Mouse (Mus musculus) stomach, postnatal 0 days (tissue): ENCODE measurements at regions not wholly inside any gene's neighbourhood (a gene's known extent, or its start where the extent isn't known, plus 50 kb on each side); places are given as distances from the start of the nearest gene placed in this dataset.

Experiments
- ATAC-seq: fragments of 200-750 bp; cut with Nextera tagmentation; 2 replicates; pipeline ENCODE4 v1.8.0; 2017; ENCODE audit not compliant: low FRiP score, low TSS enrichment
- DNase-seq: peaks from one replicate; pipeline ENCODE4 v3.0.0-alpha.2; 2016; ENCODE audit warnings: low spot score
- H3K27ac ChIP-seq: fragments of 300-500 bp; sonication (generic); replicated peaks from 2 replicates; pipeline ENCODE4 v1.5.1; 2014; ENCODE audit warnings: mild to moderate bottlenecking, control low read depth
- H3K27me3 ChIP-seq: fragments of 300-500 bp; sonication (generic); 2 replicates; pipeline ENCODE4 v1.6.1; 2014; ENCODE audit warnings: low read length; ENCODE audit not compliant: control insufficient read depth, insufficient read depth
- H3K36me3 ChIP-seq: fragments of 300-500 bp; sonication (generic); 2 replicates; pipeline ENCODE4 v1.6.1; 2014; ENCODE audit warnings: low read length, mixed read lengths; ENCODE audit not compliant: control insufficient read depth, insufficient read depth
- H3K4me1 ChIP-seq: fragments of 300-500 bp; sonication (generic); replicated peaks from 2 replicates; pipeline ENCODE4 v1.6.1; 2014; ENCODE audit warnings: antibody characterized with exemption; ENCODE audit not compliant: control insufficient read depth, insufficient read depth
- H3K4me2 ChIP-seq: fragments of 300-500 bp; sonication (generic); replicated peaks from 2 replicates; pipeline ENCODE4 v1.6.1; 2014; ENCODE audit warnings: low read depth, mild to moderate bottlenecking, control low read depth, moderate library complexity
- H3K4me3 ChIP-seq: fragments of 300-500 bp; sonication (generic); 2 replicates; pipeline ENCODE4 v1.5.1; 2014; ENCODE audit warnings: low read depth, low read length, control low read depth
- H3K9ac ChIP-seq: fragments of 300-500 bp; sonication (generic); 2 replicates; pipeline ENCODE4 v1.6.1; 2014; ENCODE audit warnings: mild to moderate bottlenecking, low read length, control low read depth, mixed read lengths
- H3K9me3 ChIP-seq: fragments of 300-500 bp; sonication (generic); 2 replicates; pipeline ENCODE4 v1.6.1; 2016; ENCODE audit warnings: low read length; ENCODE audit not compliant: control insufficient read depth
- CTCF ChIP-seq: IDR thresholded peaks from 2 replicates; pipeline ENCODE4 v1.5.1; 2016; ENCODE audit warnings: antibody characterized with exemption, low read depth, mild to moderate bottlenecking, moderate library complexity
- EP300 ChIP-seq: optimal IDR thresholded peaks from 2 replicates; pipeline ENCODE3; 2016; ENCODE audit warnings: antibody characterized with exemption
- WGBS: fragments of 180-500 bp; shearing (Covaris S2); extraction: QIAGEN DNeasy Blood & Tissue Kit; methylation state at CpG from one replicate; pipeline ENCODE4 v1.1.7; 2014; 5-methylcytosine and 5-hydroxymethylcytosine counted together

DNA sequence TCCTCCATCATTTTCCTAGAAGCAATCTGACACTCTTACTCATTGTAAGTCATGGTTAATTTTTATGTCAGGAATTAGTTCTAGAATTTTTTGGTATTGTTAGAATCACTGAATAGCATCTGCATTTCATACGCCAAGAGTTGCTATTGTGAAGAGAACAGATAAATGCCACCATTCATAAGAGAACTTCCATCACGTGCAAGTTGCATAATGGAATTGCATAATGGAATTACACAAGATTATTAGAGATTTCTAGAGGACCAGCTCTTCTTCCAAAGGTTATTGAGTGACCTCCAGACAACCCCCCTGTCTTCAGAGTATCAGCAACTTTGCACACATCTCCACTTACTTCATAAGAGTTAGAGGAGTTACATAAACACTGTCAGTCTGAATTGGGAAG, 233.7 kb upstream of the Pum3 start:
- H3K27me3 ChIP-seq, result no peaks in the 10 kb centered on the region
- no peaks in the 10 kb centered on the region for H3K9me3 ChIP-seq
- no peak overlapping the region for H3K9ac ChIP-seq
- TF ChIP-seq CTCF (no peak), EP300 (no peak)
- DNase-seq (no peak), ATAC-seq (no peak)
- 67% methylated on average over 2 of the region's 2 CpGs for WGBS
- no peak overlapping the region for H3K4me3 ChIP-seq
- H3K4me1 ChIP-seq, result no peaks in the 10 kb centered on the region
- no peak overlapping the region for H3K4me2 ChIP-seq
- H3K36me3 ChIP-seq, result no peaks in the 10 kb centered on the region
- H3K27ac ChIP-seq, result no peak overlapping the region

DNA sequence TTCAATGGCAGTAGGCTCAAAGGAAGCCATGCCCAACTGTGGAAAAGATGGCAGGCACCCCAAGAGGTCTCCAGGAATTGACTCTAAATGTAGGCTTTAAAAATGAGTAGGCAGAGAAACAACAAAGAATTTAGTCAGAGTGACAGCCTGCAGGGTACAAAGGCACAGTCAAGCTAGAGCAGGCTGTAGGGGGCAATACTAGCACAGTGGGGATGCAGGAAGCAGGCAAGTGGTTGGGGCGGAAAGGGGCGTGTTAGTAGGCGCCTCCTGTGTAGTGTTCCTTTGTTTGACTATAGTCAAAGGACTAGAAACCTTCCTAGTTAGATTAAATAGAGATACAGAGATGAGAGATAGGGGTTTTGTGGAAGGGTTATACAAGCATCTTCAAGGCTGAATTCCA, 211.4 kb upstream of the Pum3 start:
- no peaks in the 10 kb centered on the region for H3K27me3 ChIP-seq
- no peaks in the 10 kb centered on the region for H3K36me3 ChIP-seq
- no peak overlapping the region for H3K4me2 ChIP-seq
- WGBS, result 64% methylated on average over 3 of the region's 3 CpGs
- no peak overlapping the region for H3K9ac ChIP-seq
- TF ChIP-seq CTCF (no peak), EP300 (no peak)
- H3K4me1 ChIP-seq, result no peaks in the 10 kb centered on the region
- DNase-seq (no peak), ATAC-seq (no peak)
- H3K27ac ChIP-seq, result no peak overlapping the region
- H3K9me3 ChIP-seq, result no peaks in the 10 kb centered on the region
- H3K4me3 ChIP-seq, result no peak overlapping the region

DNA sequence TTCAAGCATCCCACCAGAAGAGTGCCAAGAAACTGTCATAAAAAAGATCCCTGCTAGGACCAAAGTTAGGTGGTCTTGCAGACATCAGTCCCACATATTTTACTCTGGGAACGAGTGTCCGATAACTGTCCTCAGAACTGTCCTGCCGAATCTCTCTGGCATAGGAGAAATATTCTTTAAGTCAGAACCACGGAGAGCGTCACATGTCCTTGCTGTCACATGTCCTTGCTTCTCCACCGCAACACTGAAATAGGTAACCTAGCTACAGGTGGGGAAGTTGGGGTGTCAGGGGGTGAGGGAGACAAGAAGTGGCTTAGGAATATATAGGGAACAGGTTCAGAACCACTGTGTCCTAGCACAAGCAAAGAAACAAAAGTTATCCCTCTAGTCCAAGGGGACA, 203.5 kb upstream of the Pum3 start:
- DNase-seq, result no peak
- 72% methylated on average over 6 of the region's 6 CpGs for WGBS
- TF ChIP-seq CTCF (no peak), EP300 (no peak)
- Histone ChIP-seq H3K36me3 (no peaks in the 10 kb centered on the region), H3K4me1 (no peaks in the 10 kb centered on the region), H3K27me3 (no peaks in the 10 kb centered on the region), H3K9ac (no peak overlapping the region), H3K4me3 (no peak overlapping the region), H3K27ac (no peak overlapping the region), H3K4me2 (no peak overlapping the region), H3K9me3 (no peaks in the 10 kb centered on the region)
- ATAC-seq, result no peak

DNA sequence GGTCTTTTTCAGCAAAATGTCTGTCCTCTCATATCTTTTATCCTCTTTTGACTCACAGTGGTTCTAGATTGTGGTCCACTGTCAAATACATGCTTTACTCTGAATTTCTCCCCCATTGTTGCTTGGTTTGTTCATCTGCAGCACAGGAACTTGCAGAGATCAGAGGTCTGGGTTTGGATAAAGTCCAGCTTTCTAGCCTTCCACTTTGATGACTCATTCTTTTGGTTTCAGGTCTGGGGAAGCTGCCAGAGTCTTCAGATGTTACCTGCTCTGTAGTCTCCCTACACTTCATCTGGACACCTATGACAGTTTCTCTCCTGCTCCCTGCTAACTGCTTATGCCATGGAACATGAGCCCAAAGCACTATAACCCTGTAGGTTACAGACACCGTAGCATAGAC, 198.0 kb upstream of the Pum3 start:
- WGBS, result 86% methylated on average over 1 of the region's 1 CpGs
- no peak overlapping the region for H3K4me3 ChIP-seq
- no peaks in the 10 kb centered on the region for H3K4me1 ChIP-seq
- no peaks in the 10 kb centered on the region for H3K36me3 ChIP-seq
- H3K4me2 ChIP-seq, result no peak overlapping the region
- ATAC-seq (no peak), DNase-seq (no peak)
- no peak overlapping the region for H3K27ac ChIP-seq
- H3K9me3 ChIP-seq, result no peaks in the 10 kb centered on the region
- no peaks in the 10 kb centered on the region for H3K27me3 ChIP-seq
- TF ChIP-seq CTCF (no peak), EP300 (no peak)
- H3K9ac ChIP-seq, result no peak overlapping the region

DNA sequence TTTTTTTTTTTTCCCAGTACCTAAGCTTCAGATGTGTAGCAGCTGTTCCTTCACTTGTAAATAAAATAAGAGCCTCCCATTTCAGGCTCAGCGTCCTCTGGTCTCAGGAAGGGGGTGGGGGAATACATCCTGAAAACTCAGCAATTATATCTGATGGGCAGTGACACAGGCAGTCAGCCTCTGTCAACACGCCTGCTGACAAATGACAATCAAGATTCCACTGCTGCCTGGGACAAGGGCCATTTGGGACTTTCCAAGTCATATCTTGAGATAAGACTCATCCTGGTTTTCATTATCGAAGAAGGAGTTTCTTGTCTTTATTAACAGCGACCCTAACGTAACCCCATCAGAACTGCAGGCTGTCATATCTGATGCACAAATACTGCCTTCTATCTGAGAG, 187.9 kb upstream of the Pum3 start:
- no peak overlapping the region for H3K4me2 ChIP-seq
- H3K9me3 ChIP-seq, result no peaks in the 10 kb centered on the region
- no peak for TF ChIP-seq EP300
- TF ChIP-seq CTCF, result no peak
- H3K4me1 ChIP-seq, result no peaks in the 10 kb centered on the region
- DNase-seq (no peak), ATAC-seq (no peak)
- H3K27me3 ChIP-seq, result no peaks in the 10 kb centered on the region
- H3K9ac ChIP-seq, result no peak overlapping the region
- no peak overlapping the region for H3K27ac ChIP-seq
- H3K36me3 ChIP-seq, result no peaks in the 10 kb centered on the region
- H3K4me3 ChIP-seq, result no peak overlapping the region
- 43% methylated on average over 5 of the region's 5 CpGs for WGBS

DNA sequence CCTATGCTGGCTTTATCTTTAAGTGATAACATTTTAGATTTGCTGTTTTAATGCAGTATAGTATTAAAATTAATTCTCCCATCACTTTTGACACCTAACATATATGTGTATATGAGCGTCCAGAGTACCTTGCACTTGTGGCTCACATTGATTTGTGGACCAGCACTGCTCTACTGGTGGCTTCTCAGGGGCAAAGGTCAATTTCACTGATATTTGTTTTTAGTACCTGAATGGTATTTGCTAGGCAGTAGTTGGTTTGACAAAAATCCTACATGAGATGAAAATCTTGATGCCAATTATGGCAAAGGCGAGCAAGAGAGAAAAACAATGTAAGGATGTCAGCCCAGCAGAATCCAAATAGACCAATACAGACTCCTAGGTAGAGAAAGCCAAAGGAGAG, 177.3 kb upstream of the Pum3 start:
- DNase-seq (no peak), ATAC-seq (no peak)
- 85% methylated on average over 2 of the region's 2 CpGs for WGBS
- no peak overlapping the region for H3K4me2 ChIP-seq
- no peak for TF ChIP-seq CTCF
- TF ChIP-seq EP300, result no peak
- no peak overlapping the region for H3K4me3 ChIP-seq
- no peaks in the 10 kb centered on the region for H3K36me3 ChIP-seq
- no peak overlapping the region for H3K9ac ChIP-seq
- no peaks in the 10 kb centered on the region for H3K4me1 ChIP-seq
- H3K9me3 ChIP-seq, result no peaks in the 10 kb centered on the region
- no peak overlapping the region for H3K27ac ChIP-seq
- no peaks in the 10 kb centered on the region for H3K27me3 ChIP-seq

DNA sequence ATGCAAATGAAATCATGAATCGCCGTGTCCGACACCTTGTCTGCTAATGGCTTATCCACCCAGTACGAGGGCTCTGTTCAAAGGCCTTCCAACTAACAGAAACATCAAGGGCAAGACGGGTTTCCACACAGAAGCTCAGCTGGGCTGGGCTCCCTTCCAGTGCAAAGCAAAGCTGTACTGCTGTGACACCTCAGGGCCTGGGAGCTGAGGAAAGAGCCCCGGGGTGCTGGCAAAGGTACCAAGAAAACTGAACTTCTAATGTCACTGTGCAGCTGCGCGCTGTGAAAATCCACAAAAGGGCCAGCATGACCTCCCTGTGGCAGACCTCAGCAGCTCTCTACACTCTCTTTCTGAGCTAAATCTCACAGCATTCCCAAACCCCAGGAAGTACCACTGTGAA, 173.7 kb upstream of the Pum3 start:
- DNase-seq (no peak), ATAC-seq (no peak)
- Histone ChIP-seq H3K4me1 (no peaks in the 10 kb centered on the region), H3K4me2 (no peak overlapping the region), H3K9ac (no peak overlapping the region), H3K27ac (no peak overlapping the region), H3K4me3 (no peak overlapping the region), H3K27me3 (no peaks in the 10 kb centered on the region), H3K36me3 (no peaks in the 10 kb centered on the region), H3K9me3 (no peaks in the 10 kb centered on the region)
- 22% methylated on average over 8 of the region's 8 CpGs for WGBS
- no peak for TF ChIP-seq CTCF
- no peak for TF ChIP-seq EP300
